Mouse (Mus musculus) MEL (cell line): ENCODE results near the gene Gosr2. TPM values are rescaled to one million over a fixed set of nuclear protein-coding genes. Genes with fewer than 3 reads are reported as not detected.

Experiments used
- DNase-seq: peaks from one replicate; pipeline ENCODE4 v3.0.0; 2011; ENCODE audit warnings: low read depth, low spot score
- H3K27ac ChIP-seq: 2 replicates; pipeline ENCODE4 v1.5.1; 2012; ENCODE audit warnings: low read depth, mild to moderate bottlenecking, control low read depth, low read length, moderate library complexity; ENCODE audit not compliant: control insufficient read depth
- H3K27me3 ChIP-seq, 2 experiments: fragments of 150-350 bp in 1 of 2; sonication (generic) in 1 of 2; 2 replicates each; pipeline ENCODE4 v1.6.1; 2012; ENCODE audit warnings: low read length in 2 of 2, mild to moderate bottlenecking in 2 of 2, improper control_type of control experiment in 1 of 2, moderate library complexity in 1 of 2; ENCODE audit not compliant: insufficient read depth in 2 of 2, control insufficient read depth in 1 of 2
- H3K36me3 ChIP-seq, 2 experiments: 2 replicates each; pipeline ENCODE4 v1.6.1; 2012 to 2014; ENCODE audit warnings: low read length in 2 of 2, improper control_type of control experiment in 1 of 2, inconsistent platforms in 1 of 2, mild to moderate bottlenecking in 1 of 2; ENCODE audit not compliant: insufficient read depth in 2 of 2, control insufficient read depth in 1 of 2
- H3K4me1 ChIP-seq, 2 experiments: fragments of 150-350 bp in 1 of 2; sonication (generic) in 1 of 2; 2 replicates each; pipeline ENCODE4 v1.6.1; 2012; ENCODE audit warnings: low read length in 2 of 2, improper control_type of control experiment in 1 of 2, mild to moderate bottlenecking in 1 of 2; ENCODE audit not compliant: insufficient read depth in 2 of 2, control insufficient read depth in 1 of 2
- H3K4me3 ChIP-seq, 2 experiments: fragments of 150-350 bp in 1 of 2; sonication (generic) in 1 of 2; 2 replicates each; pipeline ENCODE4 v1.5.1; 2012; ENCODE audit warnings: low read depth in 2 of 2, low read length in 2 of 2, mild to moderate bottlenecking in 2 of 2, moderate library complexity in 2 of 2, control low read depth in 1 of 2, improper control_type of control experiment in 1 of 2; ENCODE audit not compliant: control insufficient read depth in 1 of 2, insufficient read depth in 1 of 2
- H3K79me2 ChIP-seq: 2 replicates; pipeline ENCODE4 v1.6.1; 2012; ENCODE audit warnings: mild to moderate bottlenecking, low read length, moderate library complexity; ENCODE audit not compliant: control insufficient read depth, poor library complexity, insufficient read depth
- H3K9ac ChIP-seq: 2 replicates; pipeline ENCODE4 v1.6.1; 2012; ENCODE audit warnings: low read depth, mild to moderate bottlenecking, control low read depth, low read length, moderate library complexity; ENCODE audit not compliant: control insufficient read depth, poor library complexity, severe bottlenecking
- H3K9me3 ChIP-seq: fragments of 150-350 bp; sonication (generic); replicated peaks from 2 replicates; pipeline ENCODE4 v1.6.1; 2012; ENCODE audit warnings: mild to moderate bottlenecking, low read length, improper control_type of control experiment, moderate library complexity; ENCODE audit not compliant: insufficient read depth
- BHLHE40 ChIP-seq: IDR thresholded peaks from 2 replicates; pipeline ENCODE4 v1.6.1; 2012; ENCODE audit warnings: low read depth, mild to moderate bottlenecking, inconsistent platforms, low read length, improper control_type of control experiment, borderline replicate concordance
- CHD1 ChIP-seq: IDR thresholded peaks from 2 replicates; pipeline ENCODE4 v1.6.1; 2012; ENCODE audit warnings: low read depth, mild to moderate bottlenecking, inconsistent platforms, low read length, improper control_type of control experiment
- CHD2 ChIP-seq: IDR thresholded peaks from 2 replicates; pipeline ENCODE4 v1.6.1; 2011; ENCODE audit warnings: low read length, improper control_type of control experiment
- CTCF ChIP-seq, 3 experiments: IDR thresholded peaks in 2 of 3; conservative IDR thresholded peaks in 1 of 3; 2 replicates each; pipeline ENCODE4 v1.5.1; 2011 to 2012; ENCODE audit warnings: low read length in 3 of 3, low read depth in 2 of 3, mild to moderate bottlenecking in 2 of 3, improper control_type of control experiment in 1 of 3, inconsistent platforms in 1 of 3, mixed read lengths in 1 of 3, moderate library complexity in 1 of 3; ENCODE audit not compliant: control insufficient read depth in 1 of 3, insufficient read depth in 1 of 3, poor library complexity in 1 of 3, severe bottlenecking in 1 of 3
- ELF1 ChIP-seq: IDR thresholded peaks from 2 replicates; pipeline ENCODE4 v1.6.1; 2014; ENCODE audit warnings: low read depth, mild to moderate bottlenecking, inconsistent platforms, low read length, improper control_type of control experiment, moderate library complexity
- EP300 ChIP-seq, 2 experiments: IDR thresholded peaks; 2 replicates each; pipeline ENCODE4 v1.6.1; 2011; ENCODE audit warnings: improper control_type of control experiment in 2 of 2, low read length in 2 of 2, low read depth in 1 of 2, mild to moderate bottlenecking in 1 of 2
- GABPA ChIP-seq: IDR thresholded peaks from 2 replicates; pipeline ENCODE4 v1.6.1; 2012; ENCODE audit warnings: low read depth, mild to moderate bottlenecking, inconsistent platforms, low read length, improper control_type of control experiment, moderate library complexity
- GATA1 ChIP-seq: IDR thresholded peaks from 2 replicates; pipeline ENCODE4 v1.6.1; 2011; ENCODE audit warnings: low read depth, low read length, improper control_type of control experiment
- JUND ChIP-seq: IDR thresholded peaks from 2 replicates; pipeline ENCODE4 v1.6.1; 2011; ENCODE audit warnings: low read depth, mild to moderate bottlenecking, improper control_type of control experiment, low read length
- KAT2A ChIP-seq: conservative IDR thresholded peaks from 2 replicates; pipeline ENCODE4 v1.6.1; 2012; ENCODE audit warnings: low read depth, low read length, improper control_type of control experiment, inconsistent platforms
- MAFK ChIP-seq: IDR thresholded peaks from 2 replicates; pipeline ENCODE4 v1.6.1; 2011; ENCODE audit warnings: low read depth, mild to moderate bottlenecking, low read length, improper control_type of control experiment, borderline replicate concordance
- MAZ ChIP-seq: IDR thresholded peaks from 2 replicates; pipeline ENCODE4 v1.6.1; 2012; ENCODE audit warnings: low read depth, mild to moderate bottlenecking, inconsistent platforms, low read length, improper control_type of control experiment
- MXI1 ChIP-seq: IDR thresholded peaks from 2 replicates; pipeline ENCODE4 v1.6.1; 2011; ENCODE audit warnings: mild to moderate bottlenecking, low read depth, low read length, improper control_type of control experiment
- MYB ChIP-seq: IDR thresholded peaks from 2 replicates; pipeline ENCODE4 v1.6.1; 2011; ENCODE audit warnings: mild to moderate bottlenecking, low read depth, low read length, improper control_type of control experiment
- MYC ChIP-seq: IDR thresholded peaks from 2 replicates; pipeline ENCODE4 v1.6.1; 2011; ENCODE audit warnings: low read depth, mild to moderate bottlenecking, low read length, improper control_type of control experiment, moderate library complexity
- NELFE ChIP-seq: IDR thresholded peaks from 2 replicates; pipeline ENCODE4 v1.6.1; 2011; ENCODE audit warnings: low read depth, low read length, improper control_type of control experiment
- NRF1 ChIP-seq: IDR thresholded peaks from 2 replicates; pipeline ENCODE4 v1.6.1; 2014; ENCODE audit warnings: low read depth, mild to moderate bottlenecking, inconsistent platforms, low read length, improper control_type of control experiment, moderate library complexity; ENCODE audit not compliant: poor library complexity, insufficient read depth, severe bottlenecking
- POLR2A ChIP-seq, 2 experiments: IDR thresholded peaks; 2 replicates each; pipeline ENCODE4 v1.6.1; 2011 to 2012; ENCODE audit warnings: low read length in 2 of 2, mild to moderate bottlenecking in 2 of 2, control low read depth in 1 of 2, improper control_type of control experiment in 1 of 2, low read depth in 1 of 2, moderate library complexity in 1 of 2; ENCODE audit not compliant: control insufficient read depth in 1 of 2, insufficient read depth in 1 of 2, poor library complexity in 1 of 2
- POLR2AphosphoS2 ChIP-seq: IDR thresholded peaks from 2 replicates; pipeline ENCODE4 v1.6.1; 2011; ENCODE audit warnings: low read length, improper control_type of control experiment
- RCOR1 ChIP-seq: IDR thresholded peaks from 2 replicates; pipeline ENCODE4 v1.6.1; 2012; ENCODE audit warnings: low read depth, mild to moderate bottlenecking, inconsistent platforms, low read length, improper control_type of control experiment
- SMC3 ChIP-seq: IDR thresholded peaks from 2 replicates; pipeline ENCODE4 v1.6.1; 2011; ENCODE audit warnings: low read depth, low read length, improper control_type of control experiment
- TBP ChIP-seq: IDR thresholded peaks from 2 replicates; pipeline ENCODE4 v1.8.0; 2011; ENCODE audit warnings: low read depth, low read length, improper control_type of control experiment
- TCF12 ChIP-seq: IDR thresholded peaks from 2 replicates; pipeline ENCODE4 v1.6.1; 2014; ENCODE audit warnings: low read depth, mild to moderate bottlenecking, inconsistent platforms, low read length, improper control_type of control experiment, moderate library complexity
- ZC3H11A ChIP-seq: IDR thresholded peaks from 2 replicates; pipeline ENCODE4 v1.6.1; 2012; ENCODE audit warnings: low read depth, mild to moderate bottlenecking, inconsistent platforms, low read length, improper control_type of control experiment
- ZKSCAN1 ChIP-seq: IDR thresholded peaks from 2 replicates; pipeline ENCODE4 v1.6.1; 2012; ENCODE audit warnings: low read depth, mild to moderate bottlenecking, inconsistent platforms, low read length, improper control_type of control experiment, moderate library complexity
- ZNF384 ChIP-seq: IDR thresholded peaks from 2 replicates; pipeline ENCODE4 v1.6.1; 2012; ENCODE audit warnings: low read depth, mild to moderate bottlenecking, inconsistent platforms, low read length, improper control_type of control experiment
- polyA plus RNA-seq, 2 experiments: library from polyadenylated mRNA; stranded (reverse) in 1 of 2; unstranded in 1 of 2; fragments of >175 nt in 1 of 2; fragments of >200 nt in 1 of 2; gene quantifications; 2 replicates each; pipeline versions ENCODE4 v1.2.1 to v1.2.4; 2012; ENCODE audit warnings: low replicate concordance in 2 of 2, low read depth in 1 of 2; ENCODE audit not compliant: insufficient read length in 2 of 2, insufficient read depth in 1 of 2, missing spikeins in 1 of 2
- total RNA-seq: library from RNA; depleted of rRNA; stranded (reverse); fragments of 300-350 nt; gene quantifications from 2 replicates; pipeline ENCODE4 v1.2.3, GENCODE M21; 2012

Gosr2 gene
- total and polyA plus RNA-seq, 3 experiments: 101 to 149 TPM; not detected in 1

- no peak for DNase-seq
- no peaks in the 10 kb centered on the region for H3K79me2 ChIP-seq
- H3K9me3 ChIP-seq: no peaks in the 10 kb centered on the region
- H3K27ac ChIP-seq: no peak overlapping the region
- H3K36me3 ChIP-seq: no peaks in the 10 kb centered on the region
- TF ChIP-seq POLR2AphosphoS2: no peak
- TF ChIP-seq ZNF384: no peak
- no peak for TF ChIP-seq MYC
- TF ChIP-seq MAZ: no peak
- no peak for TF ChIP-seq GABPA
- TF ChIP-seq BHLHE40: no peak
- TF ChIP-seq ZC3H11A: no peak
- no peak for TF ChIP-seq CHD2
- TF ChIP-seq MYB: no peak
- TF ChIP-seq SMC3: no peak
- no peak for TF ChIP-seq POLR2A (IDR thresholded peaks at IDR 0.05; ENCODE audit: control insufficient read depth in 1 of 2, insufficient read depth in 1 of 2, low read depth in 1 of 2, low read length in 2 of 2, poor library complexity in 1 of 2)
- TF ChIP-seq GATA1: no peak
- TF ChIP-seq RCOR1: no peak
- TF ChIP-seq TCF12: no peak
- no peak for TF ChIP-seq TBP
- no peak for TF ChIP-seq JUND
- TF ChIP-seq ELF1: no peak
- no peak for TF ChIP-seq NRF1
- TF ChIP-seq EP300 (IDR thresholded peaks at IDR 0.05; ENCODE audit: low read depth in 1 of 2, low read length in 2 of 2): no peak
- TF ChIP-seq MAFK: no peak
- H3K27me3 ChIP-seq: no peaks in the 10 kb centered on the region
- H3K4me3 ChIP-seq: no peak overlapping the region
- no peak overlapping the region for H3K9ac ChIP-seq
- H3K4me1 ChIP-seq: no peaks in the 10 kb centered on the region
These were observed 44.2 kb downstream of the Gosr2 start for GRCm38 (mm10) chr11:103653359-103653965.

- H3K9me3 ChIP-seq: no peaks in the 10 kb centered on the region
- no peaks in the 10 kb centered on the region for H3K27me3 ChIP-seq
- no peaks in the 10 kb centered on the region for H3K79me2 ChIP-seq
- H3K27ac ChIP-seq: no peak overlapping the region
- no peaks in the 10 kb centered on the region for H3K36me3 ChIP-seq
- no peak overlapping the region for H3K9ac ChIP-seq
- H3K4me1 ChIP-seq: no peaks in the 10 kb centered on the region
- no peak overlapping the region for H3K4me3 ChIP-seq
- no peak for DNase-seq
- no peak for TF ChIP-seq EP300 (IDR thresholded peaks at IDR 0.05; ENCODE audit: low read depth in 1 of 2, low read length in 2 of 2)
- TF ChIP-seq ZNF384: no peak
- no peak for TF ChIP-seq POLR2AphosphoS2
- no peak for TF ChIP-seq ZC3H11A
- no peak for TF ChIP-seq ELF1
- no peak for TF ChIP-seq KAT2A
- TF ChIP-seq ZKSCAN1: no peak
- no peak for TF ChIP-seq CHD1
- TF ChIP-seq CHD2: no peak
- no peak for TF ChIP-seq MXI1
- no peak for TF ChIP-seq MYC
- no peak for TF ChIP-seq BHLHE40
- no peak for TF ChIP-seq NELFE
- no peak for TF ChIP-seq GABPA
- no peak for TF ChIP-seq POLR2A (IDR thresholded peaks at IDR 0.05; ENCODE audit: control insufficient read depth in 1 of 2, insufficient read depth in 1 of 2, low read depth in 1 of 2, low read length in 2 of 2, poor library complexity in 1 of 2)
- TF ChIP-seq TCF12: no peak
- no peak for TF ChIP-seq CTCF (IDR thresholded peaks at IDR 0.05 in 2 of 3, conservative IDR thresholded peaks at IDR 0.05 in 1 of 3; ENCODE audit: control insufficient read depth in 1 of 3, insufficient read depth in 1 of 3, low read depth in 2 of 3, low read length in 3 of 3, poor library complexity in 1 of 3, severe bottlenecking in 1 of 3)
These were observed 46.3 kb downstream of the Gosr2 start for GRCm38 (mm10) chr11:103651426-103651825.
